Mouse (Mus musculus) lung, embryonic 14.5 days (tissue): ENCODE results near the gene Etv6. TPM values are rescaled to one million over a fixed set of nuclear protein-coding genes. Genes with fewer than 3 reads are reported as not detected.

Source experiments
- ATAC-seq: fragments of 200-750 bp; cut with Nextera tagmentation; 2 replicates; pipeline ENCODE4 v1.8.0; 2017; ENCODE audit warnings: mild to moderate bottlenecking, moderate TSS enrichment, moderate library complexity; ENCODE audit not compliant: insufficient read depth
- DNase-seq: peaks from one replicate; pipeline ENCODE4 v3.0.0-alpha.2; 2015
- H3K27ac ChIP-seq: fragments of 300-500 bp; sonication (generic); 2 replicates; pipeline ENCODE4 v1.5.1; 2014; ENCODE audit warnings: low read depth, mild to moderate bottlenecking, moderate library complexity
- H3K27me3 ChIP-seq: fragments of 300-500 bp; sonication (generic); 2 replicates; pipeline ENCODE4 v1.6.1; 2014; ENCODE audit warnings: low read length, control low read depth; ENCODE audit not compliant: insufficient read depth
- H3K36me3 ChIP-seq: fragments of 300-500 bp; sonication (generic); 2 replicates; pipeline ENCODE4 v1.6.1; 2014; ENCODE audit warnings: control low read depth; ENCODE audit not compliant: insufficient read depth
- H3K4me1 ChIP-seq: fragments of 300-500 bp; sonication (generic); 2 replicates; pipeline ENCODE4 v1.6.1; 2014; ENCODE audit warnings: antibody characterized with exemption, control low read depth; ENCODE audit not compliant: insufficient read depth
- H3K4me2 ChIP-seq: fragments of 300-500 bp; sonication (generic); 2 replicates; pipeline ENCODE4 v1.6.1; 2014; ENCODE audit warnings: mild to moderate bottlenecking
- H3K4me3 ChIP-seq: fragments of 300-500 bp; sonication (generic); 2 replicates; pipeline ENCODE4 v1.5.1; 2014; ENCODE audit warnings: low read depth, low read length
- H3K9ac ChIP-seq: fragments of 300-500 bp; sonication (generic); 2 replicates; pipeline ENCODE4 v1.6.1; 2014
- H3K9me3 ChIP-seq: fragments of 300-500 bp; sonication (generic); 2 replicates; pipeline ENCODE4 v1.6.1; 2016; ENCODE audit warnings: low read depth, low read length, control low read depth
- CTCF ChIP-seq: IDR thresholded peaks from 2 replicates; pipeline ENCODE4 v1.5.1; 2016; ENCODE audit warnings: antibody characterized with exemption, low read depth
- WGBS: fragments of 180-500 bp; shearing (Covaris S2); extraction: QIAGEN DNeasy Blood & Tissue Kit; methylation state at CpG from one replicate; pipeline ENCODE4 v1.1.7; 2014; 5-methylcytosine and 5-hydroxymethylcytosine counted together
- polyA plus RNA-seq: library from polyadenylated mRNA; unstranded; fragments of >200 nt; fragmentation: Nextera tagmentation; extraction: Ambion mirVana; gene quantifications from 2 replicates; pipeline ENCODE4 v1.2.1, GENCODE M21; 2014

Etv6 gene
- polyA plus RNA-seq, 1 experiment from 2014 or later = 21.4 TPM

- no peaks in the 10 kb centered on the region for H3K27me3 ChIP-seq
- DNase-seq (no peak), ATAC-seq (no peak)
- TF ChIP-seq CTCF = no peak
- H3K36me3 ChIP-seq = peaks cover 7% of the 10 kb centered on the region; the same call in 1 of the 2 replicates
- H3K9ac ChIP-seq = no peak overlapping the region
- H3K4me2 ChIP-seq = no peak overlapping the region
- H3K9me3 ChIP-seq = no peaks in the 10 kb centered on the region
- no peak overlapping the region for H3K27ac ChIP-seq
- H3K4me3 ChIP-seq = no peak overlapping the region
- H3K4me1 ChIP-seq = peaks cover 6% of the 10 kb centered on the region; the same call in 1 of the 2 replicates
- 67% methylated on average over 5 of the region's 5 CpGs for WGBS
These were observed 83.0 kb downstream of the Etv6 start for GRCm38 (mm10) chr6:134118506-134118905.

- H3K4me1 ChIP-seq = peaks cover 6% of the 10 kb centered on the region; the same call in 1 of the 2 replicates
- DNase-seq (peak; percentile 59), ATAC-seq (peak; percentile 71; the same call in 1 of the 2 replicates)
- H3K27me3 ChIP-seq = no peaks in the 10 kb centered on the region
- TF ChIP-seq CTCF = no peak
- WGBS = 3% methylated on average over 4 of the region's 4 CpGs
- H3K4me3 ChIP-seq = no peak overlapping the region
- H3K27ac ChIP-seq = peak overlapping the region; percentile 50; the same call in 1 of the 2 replicates
- H3K9ac ChIP-seq = no peak overlapping the region
- H3K36me3 ChIP-seq = peaks cover 11% of the 10 kb centered on the region; the same call in 1 of the 2 replicates
- no peak overlapping the region for H3K4me2 ChIP-seq
- H3K9me3 ChIP-seq = no peaks in the 10 kb centered on the region
These were observed 83.6 kb downstream of the Etv6 start for GRCm38 (mm10) chr6:134119136-134119535.

- H3K9me3 ChIP-seq = no peaks in the 10 kb centered on the region
- no peak for ATAC-seq
- no peak overlapping the region for H3K4me3 ChIP-seq
- no peak for DNase-seq
- WGBS = 51% methylated on average over 4 of the region's 4 CpGs
- H3K4me1 ChIP-seq = peaks cover 6% of the 10 kb centered on the region
- H3K27ac ChIP-seq = peak overlapping the region; percentile 52; the same call in 1 of the 2 replicates
- peaks cover 11% of the 10 kb centered on the region; the same call in 1 of the 2 replicates for H3K36me3 ChIP-seq
- H3K9ac ChIP-seq = no peak overlapping the region
- no peaks in the 10 kb centered on the region for H3K27me3 ChIP-seq
- no peak overlapping the region for H3K4me2 ChIP-seq
- no peak for TF ChIP-seq CTCF
These were observed 84.7 kb downstream of the Etv6 start for GRCm38 (mm10) chr6:134120227-134120626.

GRCm38 (mm10) chr6:134120712-134121111 lies 85.2 kb downstream of the Etv6 start:
- Histone ChIP-seq H3K9ac (no peak overlapping the region), H3K36me3 (0 out of 2 replicates have a peak, but pooled peaks cover 9% of the 10 kb centered on the region), H3K4me3 (no peak overlapping the region), H3K9me3 (no peaks in the 10 kb centered on the region), H3K4me2 (no peak overlapping the region), H3K27ac (peak overlapping the region; percentile 52), H3K4me1 (peaks cover 6% of the 10 kb centered on the region), H3K27me3 (no peaks in the 10 kb centered on the region)
- no peak for TF ChIP-seq CTCF
- 54% methylated on average over 12 of the region's 12 CpGs for WGBS
- DNase-seq = peak; percentile 50
- ATAC-seq = no peak

GRCm38 (mm10) chr6:134122945-134123344 lies 87.4 kb downstream of the Etv6 start:
- no peaks in the 10 kb centered on the region for H3K9me3 ChIP-seq
- WGBS = 84% methylated on average over 5 of the region's 5 CpGs
- H3K9ac ChIP-seq = no peak overlapping the region
- TF ChIP-seq CTCF = no peak
- ATAC-seq = no peak
- no peaks in the 10 kb centered on the region for H3K27me3 ChIP-seq
- DNase-seq = no peak
- no peak overlapping the region for H3K4me2 ChIP-seq
- H3K27ac ChIP-seq = no peak overlapping the region
- no peak overlapping the region for H3K4me3 ChIP-seq
- H3K36me3 ChIP-seq = 0 out of 2 replicates have a peak, but pooled peaks cover 5% of the 10 kb centered on the region
- H3K4me1 ChIP-seq = peaks cover 6% of the 10 kb centered on the region

GRCm38 (mm10) chr6:134123474-134123873 lies 88.0 kb downstream of the Etv6 start:
- DNase-seq = no peak
- TF ChIP-seq CTCF = no peak
- Histone ChIP-seq H3K9ac (no peak overlapping the region), H3K36me3 (0 out of 2 replicates have a peak, but pooled peaks cover 5% of the 10 kb centered on the region), H3K27me3 (no peaks in the 10 kb centered on the region), H3K4me2 (no peak overlapping the region), H3K27ac (no peak overlapping the region), H3K9me3 (no peaks in the 10 kb centered on the region), H3K4me1 (peaks cover 6% of the 10 kb centered on the region), H3K4me3 (no peak overlapping the region)
- WGBS = 68% methylated on average over 7 of the region's 7 CpGs
- no peak for ATAC-seq

- no peak overlapping the region for H3K9ac ChIP-seq
- no peak for DNase-seq
- H3K36me3 ChIP-seq = 0 out of 2 replicates have a peak, but pooled peaks cover 5% of the 10 kb centered on the region
- 93% methylated on average over 10 of the region's 10 CpGs for WGBS
- ATAC-seq = no peak
- no peaks in the 10 kb centered on the region for H3K9me3 ChIP-seq
- no peak overlapping the region for H3K4me2 ChIP-seq
- no peaks in the 10 kb centered on the region for H3K27me3 ChIP-seq
- TF ChIP-seq CTCF = no peak
- H3K4me1 ChIP-seq = peaks cover 4% of the 10 kb centered on the region
- no peak overlapping the region for H3K27ac ChIP-seq
- H3K4me3 ChIP-seq = no peak overlapping the region
These were observed 88.8 kb downstream of the Etv6 start for GRCm38 (mm10) chr6:134124256-134124655.
